Mouse (Mus musculus): ENCODE measurements around the gene Prdm16. TPM values are rescaled to one million over a fixed set of nuclear protein-coding genes. Genes with fewer than 3 reads are reported as not detected.

Gene Prdm16
- total RNA-seq, 1 experiment = 3.1 TPM

DNA sequence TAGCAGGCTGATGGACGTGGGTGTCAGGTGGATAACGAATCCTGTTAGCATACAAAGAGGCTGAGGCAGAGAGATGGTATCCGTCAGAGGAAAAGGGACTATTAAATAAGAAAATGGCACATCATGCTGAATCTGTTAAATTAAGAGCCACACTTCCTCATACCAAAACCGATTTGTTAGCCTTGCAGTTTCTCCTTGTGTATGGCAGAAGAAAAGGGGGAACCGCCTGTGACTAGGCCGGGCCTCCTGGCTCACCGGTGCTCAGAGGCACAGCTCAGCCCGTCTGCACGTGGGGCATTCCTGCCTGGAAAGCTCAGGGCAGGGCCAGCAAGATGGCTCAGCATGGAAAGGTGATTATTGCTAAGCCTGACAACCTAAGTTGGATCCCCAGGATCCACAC is 171.6 kb downstream of the Prdm16 start:
- no peak overlapping the region for H3K9ac ChIP-seq (ENCODE audit: insufficient read depth, low read depth, low read length, poor library complexity, severe bottlenecking)

DNA sequence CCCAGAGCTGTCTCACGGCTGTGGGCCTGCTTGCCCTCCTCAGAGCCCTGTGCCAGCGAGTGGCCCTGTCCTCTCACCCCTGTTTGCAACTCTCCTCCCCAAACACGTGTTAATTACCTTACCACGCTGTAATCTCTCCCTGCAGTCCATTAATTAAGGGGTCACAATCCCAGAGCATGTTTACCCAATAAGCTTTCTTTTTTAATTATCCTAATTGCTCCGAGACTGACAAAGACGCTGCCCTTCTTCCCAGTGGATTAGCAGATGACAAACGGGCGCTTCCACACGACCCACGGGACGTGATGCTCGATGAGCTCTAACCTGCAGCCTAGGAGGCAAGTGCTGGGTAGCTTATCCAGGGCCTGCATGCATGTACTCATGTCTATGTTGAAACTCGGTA is 176.7 kb downstream of the Prdm16 start:
- TF ChIP-seq ZC3H11A (IDR thresholded peaks at IDR 0.05; ENCODE audit: borderline replicate concordance, low read depth, low read length) = no peak
- TF ChIP-seq ZNF384 (IDR thresholded peaks at IDR 0.05; ENCODE audit: low read depth, low read length) = no peak
- no peak for TF ChIP-seq HCFC1 (IDR thresholded peaks at IDR 0.05; ENCODE audit: borderline replicate concordance, insufficient read depth, low read length)
- no peak for TF ChIP-seq CHD2 (IDR thresholded peaks at IDR 0.05; ENCODE audit: low read depth, low read length)
- no peak for TF ChIP-seq MAFK (IDR thresholded peaks at IDR 0.05; ENCODE audit: insufficient read depth, low read depth, low read length)
- H3K36me3 ChIP-seq (ENCODE audit: control insufficient read depth, insufficient read depth, low read length, poor library complexity, severe bottlenecking) = no peaks in the 10 kb centered on the region
- in situ Hi-C loops (cut with MboI; ENCODE audit: low sequenced_read_pairs in 2 of 2, unreplicated experiment in 2 of 2) = no loop called here
- no peaks in the 10 kb centered on the region for H3K9me3 ChIP-seq (ENCODE audit: control insufficient read depth, insufficient read depth, low read depth, low read length)
- H3K27ac ChIP-seq (ENCODE audit: insufficient read depth, low read depth, low read length, poor library complexity, severe bottlenecking) = no peak overlapping the region
- H3K9ac ChIP-seq (ENCODE audit: insufficient read depth, low read depth, low read length, poor library complexity, severe bottlenecking) = no peak overlapping the region
- no peak overlapping the region for H3K4me3 ChIP-seq (ENCODE audit: insufficient read depth in 1 of 2, low read depth in 1 of 2, low read length in 2 of 2, poor library complexity in 1 of 2, severe bottlenecking in 1 of 2)
- DNase-seq (ENCODE audit: low read depth, low spot score) = no peak
- H3K4me1 ChIP-seq (ENCODE audit: control insufficient read depth in 2 of 2, insufficient read depth in 2 of 2, low read length in 2 of 2, poor library complexity in 1 of 2) = no peaks in the 10 kb centered on the region

More for the DNA sequence above, 171.6 kb downstream of the Prdm16 start:
- no peaks in the 10 kb centered on the region for H3K9me3 ChIP-seq (ENCODE audit: control insufficient read depth, insufficient read depth, low read depth, low read length)
- no peak for TF ChIP-seq CHD2 (IDR thresholded peaks at IDR 0.05; ENCODE audit: low read depth, low read length)
- TF ChIP-seq HCFC1 (IDR thresholded peaks at IDR 0.05; ENCODE audit: borderline replicate concordance, insufficient read depth, low read length) = no peak
- TF ChIP-seq ZNF384 (IDR thresholded peaks at IDR 0.05; ENCODE audit: low read depth, low read length) = no peak
- TF ChIP-seq MAFK (IDR thresholded peaks at IDR 0.05; ENCODE audit: insufficient read depth, low read depth, low read length) = no peak
- no peak for TF ChIP-seq ZC3H11A (IDR thresholded peaks at IDR 0.05; ENCODE audit: borderline replicate concordance, low read depth, low read length)
- H3K36me3 ChIP-seq (ENCODE audit: control insufficient read depth, insufficient read depth, low read length, poor library complexity, severe bottlenecking) = no peaks in the 10 kb centered on the region
- no peak overlapping the region for H3K4me3 ChIP-seq (ENCODE audit: insufficient read depth in 1 of 2, low read depth in 1 of 2, low read length in 2 of 2, poor library complexity in 1 of 2, severe bottlenecking in 1 of 2)
- no peak for DNase-seq (ENCODE audit: low read depth, low spot score)
- no peaks in the 10 kb centered on the region for H3K4me1 ChIP-seq (ENCODE audit: control insufficient read depth in 2 of 2, insufficient read depth in 2 of 2, low read length in 2 of 2, poor library complexity in 1 of 2)
- no peak overlapping the region for H3K27ac ChIP-seq (ENCODE audit: insufficient read depth, low read depth, low read length, poor library complexity, severe bottlenecking)
- in situ Hi-C loops (cut with MboI; ENCODE audit: low sequenced_read_pairs in 2 of 2, unreplicated experiment in 2 of 2) = no loop called here

DNA sequence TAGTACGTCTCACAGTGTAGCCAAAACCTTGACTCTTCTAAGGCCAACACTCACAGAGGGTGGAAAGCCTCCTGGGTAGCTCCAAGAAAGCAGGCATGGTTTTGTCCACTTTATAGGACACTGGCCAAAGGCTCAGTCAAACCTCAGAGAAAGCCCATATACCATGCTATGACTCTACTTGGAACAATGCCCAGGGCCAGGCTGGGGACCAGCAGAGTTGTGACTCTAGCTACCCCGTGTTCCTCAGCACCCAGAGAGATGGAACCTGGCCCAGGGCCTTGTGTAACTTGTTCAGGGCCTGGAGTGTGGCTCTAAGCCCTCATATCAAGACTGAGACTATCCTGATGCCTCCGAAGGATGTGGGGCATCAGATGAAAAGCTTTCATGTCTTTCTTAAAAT is 178.9 kb downstream of the Prdm16 start:
- Histone ChIP-seq H3K9ac (ENCODE audit: insufficient read depth, low read depth, low read length, poor library complexity, severe bottlenecking) (no peak overlapping the region), H3K4me1 (ENCODE audit: control insufficient read depth in 2 of 2, insufficient read depth in 2 of 2, low read length in 2 of 2, poor library complexity in 1 of 2) (no peaks in the 10 kb centered on the region), H3K27ac (ENCODE audit: insufficient read depth, low read depth, low read length, poor library complexity, severe bottlenecking) (no peak overlapping the region), H3K36me3 (ENCODE audit: control insufficient read depth, insufficient read depth, low read length, poor library complexity, severe bottlenecking) (no peaks in the 10 kb centered on the region), H3K9me3 (ENCODE audit: control insufficient read depth, insufficient read depth, low read depth, low read length) (no peaks in the 10 kb centered on the region), H3K4me3 (ENCODE audit: insufficient read depth in 1 of 2, low read depth in 1 of 2, low read length in 2 of 2, poor library complexity in 1 of 2, severe bottlenecking in 1 of 2) (no peak overlapping the region)
- no peak for TF ChIP-seq HCFC1 (IDR thresholded peaks at IDR 0.05; ENCODE audit: borderline replicate concordance, insufficient read depth, low read length)
- TF ChIP-seq CHD2 (IDR thresholded peaks at IDR 0.05; ENCODE audit: low read depth, low read length) = no peak
- no peak for TF ChIP-seq ZNF384 (IDR thresholded peaks at IDR 0.05; ENCODE audit: low read depth, low read length)
- TF ChIP-seq ZC3H11A (IDR thresholded peaks at IDR 0.05; ENCODE audit: borderline replicate concordance, low read depth, low read length) = no peak
- TF ChIP-seq MAFK (IDR thresholded peaks at IDR 0.05; ENCODE audit: insufficient read depth, low read depth, low read length) = no peak
- DNase-seq (ENCODE audit: low read depth, low spot score) = no peak
- in situ Hi-C loops (cut with MboI; ENCODE audit: low sequenced_read_pairs in 2 of 2, unreplicated experiment in 2 of 2) = no loop called here

DNA sequence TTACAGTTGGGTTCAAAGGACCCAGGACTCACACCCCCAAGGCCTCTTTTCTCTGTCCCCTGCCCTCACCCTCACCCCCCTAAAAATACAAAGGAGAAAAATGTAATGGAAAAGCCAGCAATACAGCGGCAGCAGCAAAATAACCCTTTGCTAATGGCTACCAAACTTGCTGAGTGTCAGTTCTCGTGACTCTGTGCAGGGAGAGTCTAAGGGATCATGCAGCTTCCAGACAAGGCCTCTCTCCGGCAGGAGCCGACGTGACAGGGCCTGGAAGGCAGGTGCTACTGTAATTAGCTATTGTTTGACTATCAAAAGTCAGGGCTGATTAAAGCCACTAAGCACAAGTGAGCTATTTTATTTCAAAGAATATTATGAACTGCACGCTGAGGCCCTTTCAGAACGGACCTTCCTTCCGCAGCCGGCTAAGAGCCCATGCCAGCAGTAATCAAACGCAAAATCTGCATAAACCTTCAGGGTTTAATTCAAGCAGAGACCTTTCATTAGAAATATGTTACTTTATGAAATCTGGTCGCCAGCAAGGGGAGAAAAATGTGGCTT is 180.3 kb downstream of the Prdm16 start:
- Histone ChIP-seq H3K4me3 (ENCODE audit: insufficient read depth in 1 of 2, low read depth in 1 of 2, low read length in 2 of 2, poor library complexity in 1 of 2, severe bottlenecking in 1 of 2) (no peak overlapping the region), H3K9ac (ENCODE audit: insufficient read depth, low read depth, low read length, poor library complexity, severe bottlenecking) (no peak overlapping the region), H3K9me3 (ENCODE audit: control insufficient read depth, insufficient read depth, low read depth, low read length) (no peaks in the 10 kb centered on the region), H3K36me3 (ENCODE audit: control insufficient read depth, insufficient read depth, low read length, poor library complexity, severe bottlenecking) (no peaks in the 10 kb centered on the region), H3K27ac (ENCODE audit: insufficient read depth, low read depth, low read length, poor library complexity, severe bottlenecking) (no peak overlapping the region), H3K4me1 (ENCODE audit: control insufficient read depth in 2 of 2, insufficient read depth in 2 of 2, low read length in 2 of 2, poor library complexity in 1 of 2) (no peaks in the 10 kb centered on the region)
- in situ Hi-C loops (cut with MboI; ENCODE audit: low sequenced_read_pairs in 2 of 2, unreplicated experiment in 2 of 2) = no loop called here
- DNase-seq (ENCODE audit: low read depth, low spot score) = no peak
- TF ChIP-seq CHD2 (IDR thresholded peaks at IDR 0.05; ENCODE audit: low read depth, low read length) (no peak), ZNF384 (IDR thresholded peaks at IDR 0.05; ENCODE audit: low read depth, low read length) (no peak), HCFC1 (IDR thresholded peaks at IDR 0.05; ENCODE audit: borderline replicate concordance, insufficient read depth, low read length) (no peak), ZC3H11A (IDR thresholded peaks at IDR 0.05; ENCODE audit: borderline replicate concordance, low read depth, low read length) (no peak), MAFK (IDR thresholded peaks at IDR 0.05; ENCODE audit: insufficient read depth, low read depth, low read length) (no peak)
